Mouse (Mus musculus) thymus, adult 2 months (tissue): Measurements from ENCODE around the gene Ifnl3. TPM values are rescaled to one million over a fixed set of nuclear protein-coding genes. Genes with fewer than 3 reads are reported as not detected.
A peak's percentile ranks its signal among the peaks of the same experiment; 100 is the strongest.

ENCODE experiments used
- DNase-seq: peaks from one replicate; pipeline ENCODE4 v3.0.0; 2021
- H3K27ac ChIP-seq: fragments of 200-500 bp; 2 replicates; pipeline ENCODE4 v1.5.1; 2012; ENCODE audit warnings: low read length, control low read depth; ENCODE audit not compliant: control insufficient read depth, insufficient read depth
- H3K27me3 ChIP-seq: fragments of 200-500 bp; 2 replicates; pipeline ENCODE4 v1.6.1; 2012; ENCODE audit warnings: mild to moderate bottlenecking, low read length, moderate library complexity, mixed read lengths; ENCODE audit not compliant: control insufficient read depth, insufficient read depth
- H3K36me3 ChIP-seq: fragments of 200-500 bp; 2 replicates; pipeline ENCODE4 v1.6.1; 2012; ENCODE audit warnings: mild to moderate bottlenecking, low read length, moderate library complexity; ENCODE audit not compliant: control insufficient read depth, insufficient read depth
- H3K4me1 ChIP-seq: fragments of 200-500 bp; replicated peaks from 2 replicates; pipeline ENCODE4 v1.6.1; 2012; ENCODE audit warnings: low read length; ENCODE audit not compliant: control insufficient read depth, insufficient read depth
- H3K4me3 ChIP-seq: fragments of 200-500 bp; 2 replicates; pipeline ENCODE4 v1.5.1; 2012; ENCODE audit warnings: mild to moderate bottlenecking, low read length, control low read depth, moderate library complexity; ENCODE audit not compliant: control insufficient read depth, insufficient read depth
- CTCF ChIP-seq: fragments of 200-500 bp; IDR thresholded peaks from 2 replicates; pipeline ENCODE4 v1.5.1; 2012; ENCODE audit warnings: mild to moderate bottlenecking, control low read depth, low read length, moderate library complexity, borderline replicate concordance; ENCODE audit not compliant: control insufficient read depth, poor library complexity, insufficient read depth; ENCODE audit errors: extremely low read depth
- POLR2A ChIP-seq: fragments of 200-500 bp; IDR thresholded peaks from 2 replicates; pipeline ENCODE4 v1.6.1; 2012; ENCODE audit warnings: mild to moderate bottlenecking, low read length, control low read depth, moderate library complexity; ENCODE audit not compliant: control insufficient read depth, poor library complexity, insufficient read depth; ENCODE audit errors: extremely low read depth
- WGBS: fragments of 180-500 bp; shearing (Covaris S2); methylation state at CpG from one replicate; pipeline ENCODE4 v1.1.7; 2018; 5-methylcytosine and 5-hydroxymethylcytosine counted together
- polyA plus RNA-seq: library from polyadenylated mRNA; depleted of rRNA; stranded (reverse); fragments of >200 nt; gene quantifications from 2 replicates; pipeline ENCODE4 v1.2.3, GENCODE M21; 2012

Ifnl3 gene
- polyA plus RNA-seq, 1 experiment, result 0.78 TPM

DNA sequence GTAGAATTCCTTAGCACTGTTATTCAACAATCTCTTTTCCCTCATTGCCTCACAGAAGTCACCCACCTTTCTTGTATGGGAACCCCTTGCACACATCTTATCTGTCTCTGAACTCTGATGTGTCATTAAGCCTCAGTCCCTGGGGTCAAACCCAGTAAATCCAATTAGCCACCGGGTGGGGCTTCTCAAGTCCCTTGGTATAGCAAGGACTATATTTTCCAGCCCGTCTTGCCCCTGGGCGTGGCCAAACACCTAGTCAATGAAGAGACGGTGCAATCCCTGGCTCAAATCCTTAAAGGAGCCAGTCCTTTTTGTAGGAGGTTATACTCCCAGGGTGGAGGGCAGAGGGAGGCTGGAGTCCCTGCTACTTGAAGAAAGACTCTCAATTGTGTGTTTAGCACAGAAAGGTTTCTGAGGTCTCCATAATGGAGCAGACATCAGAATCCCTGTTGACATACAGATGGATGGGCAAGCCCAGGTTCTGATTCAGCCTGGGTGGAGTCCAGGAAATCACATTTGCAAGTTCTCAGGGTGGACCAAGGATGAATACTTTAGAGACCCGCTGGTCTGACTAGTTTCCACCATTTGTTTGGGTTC, 33.4 kb downstream of the Ifnl3 start:
- Histone ChIP-seq H3K36me3 (no peaks in the 10 kb centered on the region), H3K4me3 (no peak overlapping the region), H3K27me3 (no peaks in the 10 kb centered on the region), H3K4me1 (peaks cover 47% of the 10 kb centered on the region), H3K27ac (no peak overlapping the region)
- 83% methylated on average over 5 of the region's 5 CpGs for WGBS
- TF ChIP-seq POLR2A (no peak), CTCF (no peak)
- DNase-seq, result no peak

DNA sequence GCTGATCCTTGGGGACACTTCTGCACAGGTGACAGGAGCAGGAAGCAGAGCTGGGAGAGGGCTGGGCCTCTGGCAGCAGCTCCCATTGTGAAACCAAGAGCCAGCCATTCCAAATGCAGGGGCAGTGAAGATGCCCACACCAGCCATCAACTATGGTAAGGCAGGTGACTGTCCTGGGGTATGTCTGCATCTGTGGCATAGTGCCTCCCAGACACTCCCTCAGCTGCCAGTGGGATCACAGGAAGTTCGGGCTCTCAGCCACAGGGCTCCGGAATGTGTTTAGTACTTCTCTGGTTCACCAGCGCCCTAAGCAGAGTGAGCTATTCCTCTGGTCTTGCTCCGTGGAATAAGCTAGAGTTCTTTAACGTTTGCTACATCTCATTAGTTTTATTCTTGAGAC, 34.4 kb downstream of the Ifnl3 start:
- peaks cover 54% of the 10 kb centered on the region for H3K4me1 ChIP-seq
- 47% methylated on average over 5 of the region's 5 CpGs for WGBS
- 0 out of 2 replicates have a peak, but pooled peaks have one; percentile 24 for TF ChIP-seq POLR2A
- no peak for TF ChIP-seq CTCF
- no peaks in the 10 kb centered on the region for H3K36me3 ChIP-seq
- no peak overlapping the region for H3K4me3 ChIP-seq
- no peak for DNase-seq
- H3K27ac ChIP-seq, result peak overlapping the region; percentile 96
- no peaks in the 10 kb centered on the region for H3K27me3 ChIP-seq

DNA sequence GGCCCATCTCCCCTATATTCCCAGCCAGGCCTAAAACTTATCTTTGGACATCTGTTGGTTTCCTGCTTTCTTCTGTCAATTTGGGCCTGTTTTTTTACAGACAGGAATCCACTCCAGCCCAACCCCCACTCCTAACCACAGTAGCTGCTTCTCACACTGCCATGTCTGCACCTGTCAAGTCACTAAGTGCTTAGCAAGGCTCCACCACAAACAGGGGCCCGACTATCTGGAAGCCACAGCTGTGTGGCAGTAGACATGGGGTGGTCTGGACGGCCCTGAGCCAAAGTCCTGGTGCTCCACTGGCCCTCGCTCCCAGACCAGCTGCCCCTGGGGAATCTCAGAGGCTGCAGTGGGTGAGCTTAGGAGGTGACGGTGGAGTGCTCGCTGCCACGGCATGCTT, 35.1 kb downstream of the Ifnl3 start:
- peak; percentile 88 for DNase-seq
- TF ChIP-seq POLR2A (no peak), CTCF (peak; percentile 20; the same call in 1 of the 2 replicates)
- Histone ChIP-seq H3K36me3 (no peaks in the 10 kb centered on the region), H3K27ac (peak overlapping the region; percentile 96), H3K27me3 (no peaks in the 10 kb centered on the region), H3K4me3 (no peak overlapping the region), H3K4me1 (peaks cover 54% of the 10 kb centered on the region)
- 2% methylated on average over 6 of the region's 6 CpGs for WGBS

- no peaks in the 10 kb centered on the region for H3K36me3 ChIP-seq
- H3K27ac ChIP-seq, result peak overlapping the region; percentile 96
- H3K4me3 ChIP-seq, result no peak overlapping the region
- no peaks in the 10 kb centered on the region for H3K27me3 ChIP-seq
- no peak for DNase-seq
- H3K4me1 ChIP-seq, result peaks cover 54% of the 10 kb centered on the region
- WGBS, result 57% methylated on average over 4 of the region's 4 CpGs
- TF ChIP-seq CTCF (no peak), POLR2A (no peak)
These were observed 35.9 kb downstream of the Ifnl3 start for GRCm38 (mm10) chr7:28558486-28558885.

- Histone ChIP-seq H3K36me3 (no peaks in the 10 kb centered on the region), H3K4me1 (peaks cover 65% of the 10 kb centered on the region), H3K27ac (peak overlapping the region; percentile 77), H3K4me3 (no peak overlapping the region), H3K27me3 (no peaks in the 10 kb centered on the region)
- 47% methylated on average over 10 of the region's 10 CpGs for WGBS
- TF ChIP-seq POLR2A (no peak; the same call in 1 of the 2 replicates), CTCF (no peak)
- peak; percentile 54 for DNase-seq
These were observed 38.2 kb downstream of the Ifnl3 start for GRCm38 (mm10) chr7:28560856-28561255.

- Histone ChIP-seq H3K4me3 (no peak overlapping the region), H3K27ac (no peak overlapping the region), H3K4me1 (peaks cover 59% of the 10 kb centered on the region), H3K36me3 (no peaks in the 10 kb centered on the region), H3K27me3 (no peaks in the 10 kb centered on the region)
- 96% methylated on average over 11 of the region's 11 CpGs for WGBS
- no peak for DNase-seq
- no peak for TF ChIP-seq CTCF
- TF ChIP-seq POLR2A, result no peak
These were observed 39.3 kb downstream of the Ifnl3 start for GRCm38 (mm10) chr7:28561967-28562366.
